Mouse (Mus musculus) stomach, embryonic 16.5 days (tissue): ENCODE data around the gene Iapp. TPM values are rescaled to one million over a fixed set of nuclear protein-coding genes. Genes with fewer than 3 reads are reported as not detected.
A peak's percentile ranks its signal among the peaks of the same experiment; 100 is the strongest.
"Not testable (repeated sequence)": the region's sequence is repeated elsewhere in the genome, so short reads cannot be mapped to it uniquely, and the experiment has no call there.

Experiments used
- ATAC-seq: fragments of 200-750 bp; cut with Nextera tagmentation; 2 replicates; pipeline ENCODE4 v1.8.0; 2017; ENCODE audit warnings: moderate number of reproducible peaks, moderate TSS enrichment; ENCODE audit not compliant: insufficient read depth, low FRiP score
- H3K27ac ChIP-seq: fragments of 300-500 bp; sonication (generic); 2 replicates; pipeline ENCODE4 v1.5.1; 2014; ENCODE audit warnings: low read length
- H3K27me3 ChIP-seq: fragments of 300-500 bp; sonication (generic); 2 replicates; pipeline ENCODE4 v1.6.1; 2014; ENCODE audit warnings: low read length, control low read depth, mixed read lengths; ENCODE audit not compliant: control insufficient read depth, insufficient read depth
- H3K36me3 ChIP-seq: fragments of 300-500 bp; sonication (generic); 2 replicates; pipeline ENCODE4 v1.6.1; 2014; ENCODE audit warnings: low read length; ENCODE audit not compliant: control insufficient read depth, insufficient read depth
- H3K4me1 ChIP-seq: fragments of 300-500 bp; sonication (generic); 2 replicates; pipeline ENCODE4 v1.6.1; 2014; ENCODE audit warnings: low read length, control low read depth, mixed read lengths; ENCODE audit not compliant: control insufficient read depth, insufficient read depth
- H3K4me2 ChIP-seq: fragments of 300-500 bp; sonication (generic); 2 replicates; pipeline ENCODE4 v1.6.1; 2014; ENCODE audit warnings: low read depth, low read length, mixed read lengths
- H3K4me3 ChIP-seq: fragments of 300-500 bp; sonication (generic); replicated peaks from 2 replicates; pipeline ENCODE4 v1.5.1; 2014; ENCODE audit warnings: mild to moderate bottlenecking, low read length
- H3K9ac ChIP-seq: fragments of 300-500 bp; sonication (generic); 2 replicates; pipeline ENCODE4 v1.6.1; 2014; ENCODE audit warnings: low read length
- H3K9me3 ChIP-seq: fragments of 300-500 bp; sonication (generic); replicated peaks from 2 replicates; pipeline ENCODE4 v1.6.1; 2016; ENCODE audit warnings: low read length, control low read depth; ENCODE audit not compliant: control insufficient read depth
- WGBS: fragments of 180-500 bp; shearing (Covaris S2); extraction: QIAGEN DNeasy Blood & Tissue Kit; methylation state at CpG from one replicate; pipeline ENCODE4 v1.1.7; 2014; 5-methylcytosine and 5-hydroxymethylcytosine counted together
- polyA plus RNA-seq: library from polyadenylated mRNA; unstranded; fragments of >200 nt; fragmentation: Nextera tagmentation; extraction: Ambion mirVana; gene quantifications from 2 replicates; pipeline ENCODE4 v1.2.1, GENCODE M21; 2015

The Iapp gene
- polyA plus RNA-seq, 1 experiment from 2014 or later, result 72.9 TPM

DNA sequence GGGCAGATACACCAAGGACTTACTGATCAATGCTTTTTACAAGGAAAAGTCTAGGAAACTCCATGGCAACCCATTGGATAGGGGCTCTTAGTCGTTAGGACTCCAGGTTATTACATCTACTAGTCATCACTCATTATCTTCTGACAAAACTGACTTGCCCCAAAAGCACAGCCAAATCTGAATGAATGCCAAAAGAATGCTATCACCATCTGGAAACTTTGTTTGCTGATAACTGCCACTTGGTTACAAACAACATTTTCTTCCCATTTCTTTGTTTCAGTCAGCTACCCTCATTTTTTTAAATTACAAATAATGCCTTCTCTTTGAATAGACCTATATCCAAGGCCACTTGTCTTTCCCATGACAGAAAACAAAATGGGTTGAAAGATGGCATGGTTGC lies 31.0 kb downstream of the Iapp start:
- Histone ChIP-seq H3K9ac (no peak overlapping the region), H3K36me3 (no peaks in the 10 kb centered on the region), H3K4me1 (no peaks in the 10 kb centered on the region), H3K4me3 (no peak overlapping the region), H3K27me3 (no peaks in the 10 kb centered on the region), H3K9me3 (no peaks in the 10 kb centered on the region), H3K4me2 (no peak overlapping the region), H3K27ac (no peak overlapping the region)
- 53% methylated on average over 1 of the region's 1 CpGs for WGBS
- ATAC-seq, result no peak

DNA sequence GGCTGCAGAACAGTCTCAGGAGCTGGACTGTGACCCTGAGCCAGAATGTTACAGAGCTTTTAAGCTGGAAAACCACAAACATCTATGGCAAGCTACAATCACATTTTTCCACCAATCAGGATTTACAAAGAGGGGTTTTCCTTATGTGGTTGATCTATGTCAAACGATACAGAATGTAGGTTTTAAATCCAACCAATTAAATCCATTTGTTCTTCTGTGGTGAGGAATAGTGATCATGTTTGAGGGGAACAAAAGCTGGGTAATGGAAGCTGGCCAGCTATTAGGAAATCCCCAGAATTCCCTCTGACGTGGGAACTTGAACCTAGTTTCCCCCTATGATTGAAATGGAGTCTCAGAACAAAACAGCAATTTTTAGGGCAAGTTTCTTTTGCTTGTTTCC lies 40.7 kb downstream of the Iapp start:
- H3K27ac ChIP-seq, result no peak overlapping the region
- H3K9me3 ChIP-seq, result no peaks in the 10 kb centered on the region
- H3K4me3 ChIP-seq, result no peak overlapping the region
- H3K4me1 ChIP-seq, result no peaks in the 10 kb centered on the region
- no peaks in the 10 kb centered on the region for H3K27me3 ChIP-seq
- H3K36me3 ChIP-seq, result no peaks in the 10 kb centered on the region
- 64% methylated on average over 2 of the region's 2 CpGs for WGBS
- H3K4me2 ChIP-seq, result no peak overlapping the region
- ATAC-seq, result no peak
- no peak overlapping the region for H3K9ac ChIP-seq

DNA sequence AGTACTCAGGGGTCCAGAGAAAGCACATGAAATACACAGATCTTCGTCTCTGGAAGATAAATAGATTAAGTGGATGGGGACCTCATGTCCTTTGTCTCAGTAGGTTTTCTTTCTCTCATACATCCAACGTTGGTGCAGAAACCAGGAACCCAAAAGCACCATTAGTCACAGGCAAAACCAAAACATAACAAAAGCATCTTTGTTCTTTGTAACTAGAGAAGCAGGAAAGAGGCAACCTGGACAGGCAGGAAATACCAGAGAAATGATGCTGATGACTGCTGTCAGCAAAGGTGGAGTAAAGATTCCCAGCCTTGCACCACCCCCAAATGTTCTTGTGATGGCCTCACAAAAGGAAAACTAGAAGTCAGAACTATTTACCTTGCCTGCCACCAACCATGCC lies 41.4 kb downstream of the Iapp start:
- Histone ChIP-seq H3K27me3 (no peaks in the 10 kb centered on the region), H3K4me1 (no peaks in the 10 kb centered on the region), H3K4me3 (no peak overlapping the region), H3K9ac (no peak overlapping the region), H3K9me3 (no peaks in the 10 kb centered on the region), H3K27ac (no peak overlapping the region; the same call in 1 of the 2 replicates), H3K4me2 (no peak overlapping the region), H3K36me3 (no peaks in the 10 kb centered on the region)
- WGBS, result 30% methylated on average over 2 of the region's 2 CpGs
- ATAC-seq, result no peak

DNA sequence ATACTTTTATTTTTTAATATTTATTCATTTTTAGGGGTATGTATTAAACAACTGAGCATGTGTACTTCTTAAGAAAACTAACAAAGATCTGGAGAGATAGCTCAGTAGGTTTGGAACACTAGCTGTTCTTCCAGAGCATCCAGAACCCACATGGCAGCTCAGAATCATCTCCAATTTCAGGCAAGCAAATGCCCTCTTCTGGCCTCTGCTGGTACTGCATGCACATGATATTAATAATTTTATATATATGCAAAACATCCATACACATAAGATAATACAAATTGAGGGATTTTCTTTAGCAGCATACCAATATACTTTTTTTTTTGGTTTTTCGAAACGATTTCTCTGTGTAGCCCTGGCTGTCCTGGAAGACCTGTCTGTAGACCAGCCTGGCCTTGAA lies 45.3 kb downstream of the Iapp start:
- 0 out of 2 replicates have a peak, but pooled peaks cover 4% of the 10 kb centered on the region for H3K4me1 ChIP-seq
- no peak overlapping the region for H3K4me2 ChIP-seq
- H3K4me3 ChIP-seq, result no peak overlapping the region
- no peak overlapping the region for H3K9ac ChIP-seq
- no peaks in the 10 kb centered on the region for H3K27me3 ChIP-seq
- no peaks in the 10 kb centered on the region for H3K9me3 ChIP-seq
- H3K27ac ChIP-seq, result no peak overlapping the region
- no peak for ATAC-seq
- no peaks in the 10 kb centered on the region for H3K36me3 ChIP-seq
- WGBS, result 70% methylated on average over 2 of the region's 2 CpGs

DNA sequence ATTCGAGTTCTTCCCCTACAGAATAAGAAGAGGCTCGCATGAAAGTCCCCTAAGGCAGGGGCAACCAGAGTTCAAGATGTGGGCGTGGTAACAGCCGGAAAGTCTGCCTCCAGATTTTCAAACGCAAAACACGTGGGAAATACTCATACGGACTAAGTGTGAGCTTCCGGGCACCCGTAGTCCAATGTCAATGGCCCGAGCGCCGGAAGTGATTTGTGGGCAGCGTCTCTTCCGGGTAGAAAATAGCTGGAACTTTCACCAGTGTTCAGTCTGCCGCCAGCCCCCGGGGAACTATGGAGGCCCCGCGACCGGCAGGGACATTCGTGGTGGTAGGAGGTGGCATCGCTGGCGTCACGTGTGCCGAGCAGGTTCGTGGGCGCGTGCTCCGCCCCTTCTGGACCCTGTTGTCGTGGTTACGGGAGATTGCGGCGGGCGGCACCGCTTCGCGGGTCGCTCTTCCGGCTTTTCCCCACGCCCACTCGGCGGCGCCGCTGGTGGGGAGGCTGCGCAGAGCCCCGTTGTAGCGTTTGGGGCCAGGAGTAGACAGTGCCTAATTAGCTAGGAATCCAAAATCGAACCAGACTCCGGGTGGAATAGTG lies 47.3 kb downstream of the Iapp start, which contains the start of gene Pyroxd1:
Gene Pyroxd1, plus strand, starts transcription at position 215 of the 599 bp plus-strand sequence.
- Histone ChIP-seq H3K4me3 (peak within 1 kb of the TSS; percentile 87), H3K4me1 (0 out of 2 replicates have a peak, but pooled peaks cover 4% of the 10 kb centered on the region), H3K9ac (peak within 1 kb of the TSS; percentile 86), H3K9me3 (no peaks in the 10 kb centered on the region), H3K36me3 (no peaks in the 10 kb centered on the region), H3K27me3 (no peaks in the 10 kb centered on the region), H3K27ac (peak within 1 kb of the TSS; percentile 95), H3K4me2 (peak within 1 kb of the TSS; percentile 62)
- under 1% methylated on average over 48 of the region's 48 CpGs for WGBS
- ATAC-seq, result peak; percentile 91

DNA sequence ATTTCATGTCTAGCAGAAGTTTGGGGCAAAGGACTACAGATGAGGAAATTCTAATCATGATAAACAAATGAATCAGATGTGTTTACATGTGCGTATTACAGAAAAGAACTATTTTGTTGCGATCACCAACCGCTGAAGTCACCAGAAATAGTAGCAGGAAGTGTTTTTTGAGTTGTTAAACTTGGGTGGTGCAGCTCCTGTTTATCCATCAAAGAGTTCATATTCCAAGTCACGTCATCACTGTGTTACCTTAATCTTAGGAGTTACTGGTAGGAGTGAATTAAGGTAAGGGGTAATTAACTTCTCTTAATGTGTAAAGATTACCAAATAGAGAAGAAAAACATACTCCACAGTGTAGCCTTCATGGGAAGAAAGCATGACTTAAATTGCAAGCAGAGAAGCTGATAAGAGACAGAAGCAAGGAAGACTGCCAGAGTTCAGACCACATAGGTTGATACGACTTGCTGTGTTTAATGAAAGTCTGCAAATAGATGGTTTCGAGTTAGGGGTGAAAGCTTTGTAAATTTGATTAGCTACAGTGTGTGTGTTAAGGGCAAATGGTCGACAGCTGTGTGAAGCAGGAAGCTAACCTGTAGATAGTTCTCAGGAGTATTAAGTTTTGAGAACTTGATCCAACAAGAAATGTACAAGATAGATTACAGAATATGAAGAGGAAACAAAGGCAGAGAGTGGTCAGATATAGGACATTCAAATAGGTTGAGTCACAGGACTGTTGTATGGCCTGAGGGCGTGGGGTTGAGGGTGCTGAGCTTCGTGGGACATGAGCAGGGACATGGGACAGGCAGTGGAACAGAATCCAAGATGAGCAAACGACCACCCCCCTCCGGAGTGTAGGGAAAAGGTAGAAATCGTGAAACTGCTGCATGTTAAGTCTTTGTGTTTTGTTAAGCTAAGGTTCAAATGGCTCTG lies 48.2 kb downstream of the Iapp start:
- Histone ChIP-seq H3K27me3 (no peaks in the 10 kb centered on the region), H3K9ac (peak overlapping the region; percentile 86), H3K27ac (peak overlapping the region; percentile 95), H3K36me3 (0 out of 2 replicates have a peak, but pooled peaks cover 2% of the 10 kb centered on the region), H3K9me3 (no peaks in the 10 kb centered on the region), H3K4me3 (peak overlapping the region; percentile 87), H3K4me2 (peak overlapping the region; percentile 62), H3K4me1 (0 out of 2 replicates have a peak, but pooled peaks cover 4% of the 10 kb centered on the region)
- WGBS, result 33% methylated on average over 12 of the region's 12 CpGs
- ATAC-seq, result peak; percentile 42; the same call in 1 of the 2 replicates

DNA sequence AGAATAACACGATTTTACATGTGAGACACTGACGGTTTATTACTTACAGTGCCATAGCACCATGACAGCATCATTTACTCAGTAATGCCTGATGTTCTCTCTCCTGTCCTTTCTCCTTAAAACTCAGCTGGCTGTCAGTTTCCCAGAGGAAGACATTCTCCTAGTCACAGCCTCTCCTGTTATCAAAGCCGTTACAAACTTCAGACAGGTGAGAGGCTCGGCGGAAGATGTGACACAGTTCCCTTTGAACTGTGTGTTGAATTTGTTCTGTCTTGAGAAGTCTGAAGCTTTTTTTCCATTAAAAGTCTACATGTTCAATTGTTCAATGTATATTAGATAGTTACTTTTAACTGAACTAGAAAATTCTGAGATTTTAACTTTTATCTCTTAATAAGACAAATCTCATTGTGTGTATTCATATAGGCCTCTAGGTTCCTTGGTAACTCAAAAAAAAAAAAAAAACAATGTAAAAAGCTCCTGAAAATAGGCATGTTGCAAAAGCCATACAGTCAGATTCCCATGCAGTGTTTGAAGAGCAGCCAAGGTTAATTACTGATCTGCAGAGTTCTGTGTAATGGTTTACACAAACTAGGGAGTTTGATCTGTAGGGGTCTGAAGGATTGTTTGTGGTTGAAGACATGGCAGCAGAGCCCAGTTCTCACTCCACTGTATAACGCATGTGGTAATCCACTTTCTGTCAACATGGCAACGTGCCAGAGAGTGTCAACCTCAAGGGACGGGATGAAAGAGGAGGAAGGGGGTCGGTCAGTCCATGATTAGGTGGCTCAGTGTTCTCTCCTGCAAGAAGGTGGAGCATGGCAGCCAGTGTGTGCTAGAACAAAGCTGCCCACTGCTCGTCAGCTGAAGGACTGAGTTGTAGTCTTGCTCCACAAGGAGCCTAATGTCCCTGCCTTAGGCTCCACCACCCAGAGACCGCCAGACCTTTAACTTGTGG lies 49.5 kb downstream of the Iapp start:
- Histone ChIP-seq H3K36me3 (0 out of 2 replicates have a peak, but pooled peaks cover 6% of the 10 kb centered on the region), H3K4me2 (peak overlapping the region; percentile 62; the same call in 1 of the 2 replicates), H3K9me3 (no peaks in the 10 kb centered on the region), H3K27ac (no peak overlapping the region), H3K4me3 (no peak overlapping the region), H3K9ac (no peak overlapping the region), H3K4me1 (0 out of 2 replicates have a peak, but pooled peaks cover 4% of the 10 kb centered on the region), H3K27me3 (no peaks in the 10 kb centered on the region)
- no peak for ATAC-seq
- WGBS, result 61% methylated on average over 11 of the region's 11 CpGs

DNA sequence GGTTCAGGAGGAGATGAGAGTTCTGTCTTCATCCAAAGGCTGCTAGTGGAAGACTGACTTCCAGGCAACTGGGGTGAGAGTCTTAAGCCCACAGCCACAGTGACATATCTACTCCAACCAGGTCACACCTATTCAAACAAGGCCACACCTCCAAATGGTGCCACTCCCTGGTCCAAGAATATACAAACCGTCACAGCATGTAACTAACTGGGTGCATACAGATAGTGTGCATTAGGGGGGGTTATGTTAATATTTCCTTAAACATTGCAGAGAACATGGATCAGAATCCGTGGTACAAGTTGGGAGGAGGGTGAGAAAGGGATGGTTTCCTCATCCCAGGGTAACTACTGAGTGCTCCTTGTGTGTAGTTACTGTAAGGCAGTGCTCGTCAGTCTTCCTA lies 53.9 kb downstream of the Iapp start:
- WGBS, result 75% methylated on average over 3 of the region's 3 CpGs
- H3K36me3 ChIP-seq, result not testable (repeated sequence)

More for the DNA sequence above, 53.9 kb downstream of the Iapp start:
- peak; percentile 61; the same call in 1 of the 2 replicates for ATAC-seq
- not testable (repeated sequence) for H3K9me3 ChIP-seq, H3K4me1 ChIP-seq, H3K9ac ChIP-seq, H3K4me3 ChIP-seq, H3K27me3 ChIP-seq, H3K4me2 ChIP-seq, H3K27ac ChIP-seq
